Mouse (Mus musculus) 416B (cell line): Measurements from ENCODE around the gene Gm17324.

Source experiments
- DNase-seq: peaks from one replicate; pipeline ENCODE4 v3.0.0; 2011; ENCODE audit warnings: low read depth

The Gm17324 gene

GRCm38 (mm10) chr9:78463337-78463736, 14.8 kb upstream of the Gm17324 start:
- peak; percentile 37 for DNase-seq

- DNase-seq: no peak
These were observed 8.4 kb upstream of the Gm17324 start for GRCm38 (mm10) chr9:78457026-78457425.

- DNase-seq: peak; percentile 87
These were observed 2.8 kb upstream of the Gm17324 start for GRCm38 (mm10) chr9:78451382-78451781.

- DNase-seq: peak; percentile 46
These were observed 1.8 kb upstream of the Gm17324 start for GRCm38 (mm10) chr9:78450404-78450803.

GRCm38 (mm10) chr9:78447606-78447972, 997 bp downstream of the Gm17324 start:
- no peak for DNase-seq

- peak; percentile 87 for DNase-seq
These were observed 5.8 kb downstream of the Gm17324 start, which contains the start of gene Cgas for GRCm38 (mm10) chr9:78442579-78443392. TSS of gene Cgas (minus strand) at chr9:78443237.

- no peak for DNase-seq
These were observed 6.4 kb downstream of the Gm17324 start for GRCm38 (mm10) chr9:78442237-78442578.

GRCm38 (mm10) chr9:78439426-78439825, 9.2 kb downstream of the Gm17324 start:
- DNase-seq: no peak

GRCm38 (mm10) chr9:78432471-78432870, 16.1 kb downstream of the Gm17324 start:
- no peak for DNase-seq

- no peak for DNase-seq
These were observed 18.1 kb downstream of the Gm17324 start for GRCm38 (mm10) chr9:78430486-78430885.

GRCm38 (mm10) chr9:78429551-78429950, 19.0 kb downstream of the Gm17324 start:
- no peak for DNase-seq

GRCm38 (mm10) chr9:78428870-78429432, 19.6 kb downstream of the Gm17324 start:
- DNase-seq: no peak

GRCm38 (mm10) chr9:78428185-78428584, 20.4 kb downstream of the Gm17324 start:
- DNase-seq: no peak

- no peak for DNase-seq
These were observed 21.2 kb downstream of the Gm17324 start for GRCm38 (mm10) chr9:78427362-78427781.

- DNase-seq: no peak
These were observed 47.0 kb downstream of the Gm17324 start for GRCm38 (mm10) chr9:78401596-78401995.

GRCm38 (mm10) chr9:78400570-78400969, 48.0 kb downstream of the Gm17324 start:
- no peak for DNase-seq
